Mouse (Mus musculus) lung, embryonic 15.5 days (tissue): ENCODE data around the gene Plekhs1. TPM values are rescaled to one million over a fixed set of nuclear protein-coding genes. Genes with fewer than 3 reads are reported as not detected.

ENCODE experiments used
- ATAC-seq: fragments of 200-750 bp; cut with Nextera tagmentation; 2 replicates; pipeline ENCODE4 v1.8.0; 2017; ENCODE audit warnings: moderate number of reproducible peaks, borderline replicate concordance; ENCODE audit not compliant: low FRiP score, low TSS enrichment; ENCODE audit errors: extremely low read depth
- H3K27ac ChIP-seq: fragments of 300-500 bp; sonication (generic); 2 replicates; pipeline ENCODE4 v1.5.1; 2015; ENCODE audit warnings: moderate library complexity, mild to moderate bottlenecking, inconsistent platforms
- H3K27me3 ChIP-seq: fragments of 300-500 bp; sonication (generic); 2 replicates; pipeline ENCODE4 v1.6.1; 2015; ENCODE audit warnings: inconsistent platforms
- H3K36me3 ChIP-seq: fragments of 300-500 bp; sonication (generic); 2 replicates; pipeline ENCODE4 v1.6.1; 2015; ENCODE audit warnings: inconsistent platforms
- H3K4me1 ChIP-seq: fragments of 300-500 bp; sonication (generic); 2 replicates; pipeline ENCODE4 v1.6.1; 2015; ENCODE audit warnings: inconsistent platforms
- H3K4me2 ChIP-seq: fragments of 300-500 bp; sonication (generic); 2 replicates; pipeline ENCODE4 v1.6.1; 2015; ENCODE audit warnings: inconsistent platforms, mild to moderate bottlenecking, moderate library complexity
- H3K4me3 ChIP-seq: fragments of 300-500 bp; sonication (generic); 2 replicates; pipeline ENCODE4 v1.5.1; 2015; ENCODE audit warnings: mild to moderate bottlenecking, inconsistent platforms
- H3K9ac ChIP-seq: fragments of 300-500 bp; sonication (generic); 2 replicates; pipeline ENCODE4 v1.6.1; 2015; ENCODE audit warnings: inconsistent platforms
- H3K9me3 ChIP-seq: fragments of 300-500 bp; sonication (generic); 2 replicates; pipeline ENCODE4 v1.6.1; 2016; ENCODE audit warnings: inconsistent platforms
- WGBS: fragments of 180-500 bp; shearing (Covaris S2); methylation state at CpG from one replicate; pipeline ENCODE4 v1.1.7; 2015; 5-methylcytosine and 5-hydroxymethylcytosine counted together
- polyA plus RNA-seq: library from polyadenylated mRNA; unstranded; fragments of >200 nt; fragmentation: Nextera tagmentation; extraction: Ambion mirVana; gene quantifications from 2 replicates; pipeline ENCODE4 v1.2.1, GENCODE M21; 2015

Plekhs1 gene
- 0.31 and 0.60 TPM in 2 replicates for polyA plus RNA-seq

DNA sequence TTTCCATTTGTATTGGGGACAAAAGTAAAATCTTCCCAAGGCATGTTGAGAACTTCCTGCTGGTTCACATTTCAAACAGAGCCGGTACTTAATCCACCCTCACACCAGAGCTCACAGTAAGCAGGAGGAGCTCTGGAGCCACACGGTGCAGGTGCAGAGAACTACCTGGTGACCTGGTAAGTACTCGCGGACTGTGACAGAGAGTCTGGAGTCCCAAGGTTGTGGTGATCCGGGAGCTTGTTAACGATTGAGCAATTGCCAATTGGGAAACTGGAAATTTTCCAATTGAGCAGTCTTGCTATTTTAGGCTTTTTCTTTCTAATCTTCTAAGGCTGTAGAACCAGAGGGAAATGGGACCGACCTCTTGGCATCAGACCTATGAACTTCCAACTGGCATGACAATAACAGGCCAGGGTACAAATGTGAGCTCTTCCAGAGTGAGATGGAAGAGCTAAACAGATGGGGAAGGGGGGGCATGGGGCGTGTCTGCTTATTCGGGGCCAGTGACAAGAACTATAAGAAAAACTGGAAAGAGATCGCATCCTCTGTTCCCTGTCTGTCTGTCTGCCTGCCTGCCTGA, at the start of gene Plekhs1:
Gene Plekhs1, plus strand, starts transcription at position 119 of the 580 bp plus-strand sequence.
- Histone ChIP-seq H3K9ac (no peak within 1 kb of the TSS), H3K4me3 (no peak within 1 kb of the TSS), H3K4me1 (peaks cover 25% of the 10 kb centered on the region)

DNA sequence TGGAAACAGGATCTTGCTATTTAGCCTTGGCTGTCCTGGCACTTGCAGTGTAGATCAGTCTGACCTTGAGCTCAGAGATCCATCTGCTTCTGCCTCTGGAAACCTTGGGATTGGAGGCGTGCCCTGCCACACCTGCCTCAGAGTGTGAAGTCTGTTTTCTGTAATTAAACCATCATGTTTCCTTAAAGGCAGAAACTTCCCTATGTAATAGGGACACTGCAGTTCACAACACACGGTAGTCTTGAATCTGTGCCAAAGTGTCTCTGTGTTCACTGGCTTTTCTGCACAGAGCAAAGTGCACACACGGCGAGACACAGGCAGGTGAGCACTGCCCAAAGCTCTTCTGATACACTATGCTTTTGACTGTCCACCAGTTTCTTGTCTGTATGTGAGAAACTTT, 43.0 kb upstream of the Plekhs1 start:
- WGBS, result 73% methylated on average over 4 of the region's 4 CpGs
- H3K27ac ChIP-seq, result no peak overlapping the region
- no peaks in the 10 kb centered on the region for H3K27me3 ChIP-seq
- H3K9ac ChIP-seq, result no peak overlapping the region
- no peaks in the 10 kb centered on the region for H3K36me3 ChIP-seq
- peaks cover 4% of the 10 kb centered on the region; the same call in 1 of the 2 replicates for H3K4me1 ChIP-seq
- no peak overlapping the region for H3K4me2 ChIP-seq
- no peaks in the 10 kb centered on the region for H3K9me3 ChIP-seq
- ATAC-seq, result no peak
- no peak overlapping the region for H3K4me3 ChIP-seq

More for the DNA sequence above, at the start of gene Plekhs1:
- H3K36me3 ChIP-seq, result no peaks in the 10 kb centered on the region
- no peak for ATAC-seq
- H3K27ac ChIP-seq, result 0 out of 2 replicates have a peak within 1 kb of the TSS, but pooled peaks have one; percentile 30
- H3K27me3 ChIP-seq, result no peaks in the 10 kb centered on the region
- H3K4me2 ChIP-seq, result no peak within 1 kb of the TSS
- no peaks in the 10 kb centered on the region for H3K9me3 ChIP-seq
- WGBS, result 48% methylated on average over 10 of the region's 10 CpGs

DNA sequence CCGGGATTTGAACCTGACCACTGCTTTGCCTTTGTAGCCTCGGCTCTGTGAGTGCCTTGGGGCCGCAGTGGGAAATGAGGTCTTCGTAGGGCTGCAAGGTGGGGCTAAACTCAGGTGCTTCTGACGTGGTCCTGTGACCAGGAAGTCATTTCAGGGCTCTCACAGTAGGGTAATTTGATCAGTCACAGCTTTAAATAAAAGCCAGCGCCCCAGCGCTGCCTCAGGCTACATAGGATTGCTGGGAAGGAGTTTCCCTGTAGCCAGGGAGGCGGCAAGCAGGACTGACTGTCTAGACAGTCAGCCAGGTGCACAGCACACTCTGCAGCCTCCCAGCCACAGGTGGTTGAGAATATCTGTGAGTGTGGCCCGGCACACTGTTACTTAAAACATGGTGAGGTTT, 42.0 kb upstream of the Plekhs1 start:
- 61% methylated on average over 9 of the region's 9 CpGs for WGBS
- ATAC-seq, result no peak
- Histone ChIP-seq H3K9me3 (no peaks in the 10 kb centered on the region), H3K27ac (no peak overlapping the region), H3K27me3 (no peaks in the 10 kb centered on the region), H3K4me1 (peaks cover 13% of the 10 kb centered on the region), H3K36me3 (no peaks in the 10 kb centered on the region), H3K4me2 (no peak overlapping the region), H3K4me3 (no peak overlapping the region), H3K9ac (no peak overlapping the region)

DNA sequence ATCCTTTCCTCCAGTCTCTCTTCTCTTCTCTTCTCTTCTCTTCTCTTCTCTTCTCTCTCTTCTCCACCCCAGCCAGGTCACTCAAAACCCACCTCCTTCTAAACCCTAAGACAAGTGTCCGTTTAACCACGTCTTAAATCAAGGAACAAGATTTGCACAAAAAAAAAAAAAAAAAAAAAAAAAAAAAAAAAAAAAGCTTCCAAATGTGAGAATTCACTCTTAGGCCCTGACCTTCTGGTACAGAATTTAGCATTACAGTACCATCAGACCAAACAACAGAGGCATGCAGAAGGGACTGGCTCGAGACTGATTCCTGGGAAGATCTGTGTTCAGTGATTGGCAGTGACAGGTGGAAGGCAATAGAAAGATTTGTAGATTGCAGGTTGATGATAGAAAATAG, 41.1 kb upstream of the Plekhs1 start:
- H3K4me3 ChIP-seq, result no peak overlapping the region
- 86% methylated on average over 3 of the region's 3 CpGs for WGBS
- no peak for ATAC-seq
- H3K27me3 ChIP-seq, result no peaks in the 10 kb centered on the region
- peaks cover 21% of the 10 kb centered on the region for H3K4me1 ChIP-seq
- H3K9me3 ChIP-seq, result no peaks in the 10 kb centered on the region
- no peaks in the 10 kb centered on the region for H3K36me3 ChIP-seq
- no peak overlapping the region for H3K27ac ChIP-seq
- H3K4me2 ChIP-seq, result no peak overlapping the region
- H3K9ac ChIP-seq, result no peak overlapping the region

DNA sequence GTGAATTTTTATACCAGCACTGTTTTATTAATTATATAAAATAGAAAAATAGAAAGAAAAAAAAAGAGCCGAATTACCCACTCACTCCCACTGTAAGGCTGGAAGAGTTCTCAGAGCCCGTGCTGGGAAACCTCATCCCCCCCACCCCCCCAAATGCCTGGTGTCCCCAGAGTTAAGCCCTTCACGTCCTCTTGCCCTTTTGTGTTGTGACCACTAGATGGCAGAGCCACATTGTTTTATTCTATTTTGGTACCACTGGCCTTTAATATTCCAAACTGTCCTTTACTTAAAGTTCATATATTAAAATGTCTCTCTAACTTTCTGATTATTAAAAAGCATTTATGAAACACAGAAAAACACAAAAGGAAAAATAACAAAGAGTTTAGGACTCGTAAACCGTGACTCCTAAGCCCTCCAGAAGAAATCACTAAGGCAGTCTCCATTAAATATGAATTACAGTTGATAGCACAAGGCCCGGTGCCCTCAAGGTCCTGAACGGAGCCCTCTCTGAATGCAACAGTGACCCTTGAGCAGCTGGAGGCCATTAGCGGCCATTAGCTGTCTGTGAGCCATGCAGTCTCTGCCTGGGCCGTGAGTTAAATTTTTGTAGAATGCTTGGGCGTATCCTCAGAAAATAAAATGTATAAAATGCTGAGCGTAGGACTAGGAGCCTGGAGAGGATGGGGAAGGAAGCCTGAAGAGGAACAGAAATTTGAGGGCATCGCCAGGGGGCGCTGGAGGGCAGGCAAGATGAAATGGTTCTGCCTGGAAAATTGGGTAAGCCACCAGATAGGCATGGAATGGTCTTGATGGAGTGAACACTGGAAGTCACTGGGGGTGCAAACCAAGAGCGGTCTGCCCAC, 38.7 kb upstream of the Plekhs1 start:
- H3K4me3 ChIP-seq, result no peak overlapping the region
- H3K9me3 ChIP-seq, result no peaks in the 10 kb centered on the region
- H3K27me3 ChIP-seq, result no peaks in the 10 kb centered on the region
- H3K9ac ChIP-seq, result no peak overlapping the region
- H3K36me3 ChIP-seq, result no peaks in the 10 kb centered on the region
- 30% methylated on average over 14 of the region's 14 CpGs for WGBS
- no peak overlapping the region for H3K4me2 ChIP-seq
- H3K27ac ChIP-seq, result peak overlapping the region; percentile 41; the same call in 1 of the 2 replicates
- peak; percentile 47; the same call in 1 of the 2 replicates for ATAC-seq
- peaks cover 27% of the 10 kb centered on the region for H3K4me1 ChIP-seq

DNA sequence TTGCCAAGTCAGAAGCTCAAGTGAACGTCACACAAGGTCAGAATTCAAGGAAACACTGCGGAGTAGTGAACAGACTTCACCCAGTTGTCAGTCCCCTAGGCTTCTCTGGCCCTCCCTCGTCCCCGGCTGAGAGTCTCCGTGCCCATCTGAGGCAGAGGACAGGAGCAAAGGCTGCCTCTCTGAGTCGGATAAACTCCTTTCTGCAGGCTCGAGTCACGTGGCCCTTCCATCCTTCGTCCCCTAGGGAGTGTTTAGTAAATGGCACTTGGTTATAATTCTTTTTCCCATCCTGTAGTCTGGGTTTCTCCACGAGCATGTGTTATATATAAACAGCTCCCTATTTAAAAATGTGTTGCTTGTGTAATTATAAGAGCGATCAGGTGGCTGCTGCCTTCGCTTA, 38.1 kb upstream of the Plekhs1 start:
- Histone ChIP-seq H3K4me1 (peaks cover 27% of the 10 kb centered on the region), H3K9ac (no peak overlapping the region), H3K4me3 (no peak overlapping the region), H3K27me3 (no peaks in the 10 kb centered on the region), H3K9me3 (no peaks in the 10 kb centered on the region), H3K36me3 (no peaks in the 10 kb centered on the region), H3K27ac (no peak overlapping the region), H3K4me2 (no peak overlapping the region)
- no peak for ATAC-seq
- 61% methylated on average over 12 of the region's 12 CpGs for WGBS

DNA sequence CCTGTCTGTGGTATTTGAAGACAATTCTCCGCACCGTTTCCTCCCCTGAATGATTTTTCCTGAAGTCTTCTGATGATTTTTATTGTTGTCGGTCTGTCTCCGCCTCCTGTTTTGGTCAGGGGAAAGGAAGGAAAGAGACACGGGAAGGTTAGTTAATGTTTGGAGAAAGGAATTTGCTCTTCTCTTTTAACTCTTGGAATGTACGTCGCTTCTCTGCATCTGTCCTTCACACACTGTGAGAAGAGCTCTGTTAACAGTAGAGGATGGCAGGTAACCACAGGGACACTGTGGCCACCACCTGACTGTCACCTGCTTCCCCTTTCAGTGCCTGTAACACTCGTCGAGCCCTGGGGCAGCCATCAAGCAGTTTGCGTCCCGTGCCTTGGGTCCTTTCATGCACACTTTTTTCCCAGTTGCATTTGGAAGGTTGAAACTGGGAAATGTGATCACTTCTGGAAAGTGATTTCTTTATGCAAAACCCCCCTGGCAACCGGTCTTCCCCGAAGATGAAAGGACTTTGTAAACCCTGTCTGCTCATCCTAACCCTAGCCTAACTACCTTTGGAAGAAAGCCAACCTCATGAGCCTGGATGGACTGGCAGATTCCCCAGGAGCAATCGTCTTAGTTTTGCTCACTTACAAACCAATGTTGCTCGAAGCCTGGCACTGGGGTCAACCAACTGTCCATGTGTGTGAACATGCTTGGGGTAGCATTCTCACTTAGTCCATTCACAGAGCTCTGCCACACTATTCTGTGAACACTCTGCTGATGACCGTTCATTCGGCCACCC, 36.6 kb upstream of the Plekhs1 start:
- Histone ChIP-seq H3K27me3 (no peaks in the 10 kb centered on the region), H3K36me3 (no peaks in the 10 kb centered on the region), H3K4me2 (no peak overlapping the region), H3K9me3 (no peaks in the 10 kb centered on the region), H3K4me3 (no peak overlapping the region), H3K9ac (no peak overlapping the region), H3K4me1 (peaks cover 27% of the 10 kb centered on the region), H3K27ac (no peak overlapping the region)
- no peak for ATAC-seq
- WGBS, result 64% methylated on average over 17 of the region's 17 CpGs

DNA sequence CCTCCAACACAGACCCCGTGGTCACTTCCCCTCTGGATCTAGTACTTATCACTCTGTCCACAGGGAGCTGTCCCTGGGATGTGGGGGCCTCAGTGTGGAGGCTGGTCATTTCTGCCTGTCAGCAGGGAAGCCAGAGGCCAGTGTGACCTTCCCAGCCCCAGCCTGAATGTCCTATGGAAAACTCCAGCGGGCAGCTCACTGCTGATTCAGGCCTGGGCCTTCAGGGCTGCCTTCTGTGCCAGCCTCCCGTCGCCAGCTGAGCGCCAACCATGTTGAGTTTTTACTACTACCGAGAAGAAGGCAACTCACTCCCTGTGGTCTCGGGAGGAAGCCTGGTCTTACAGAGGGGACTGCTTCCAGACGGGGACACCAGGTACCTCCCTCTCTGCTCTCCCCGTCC, 35.9 kb upstream of the Plekhs1 start:
- Histone ChIP-seq H3K9ac (no peak overlapping the region), H3K9me3 (no peaks in the 10 kb centered on the region), H3K4me3 (no peak overlapping the region), H3K4me1 (peaks cover 27% of the 10 kb centered on the region), H3K36me3 (no peaks in the 10 kb centered on the region), H3K27ac (peak overlapping the region; percentile 13; the same call in 1 of the 2 replicates), H3K27me3 (no peaks in the 10 kb centered on the region), H3K4me2 (no peak overlapping the region)
- no peak for ATAC-seq
- 58% methylated on average over 9 of the region's 9 CpGs for WGBS

DNA sequence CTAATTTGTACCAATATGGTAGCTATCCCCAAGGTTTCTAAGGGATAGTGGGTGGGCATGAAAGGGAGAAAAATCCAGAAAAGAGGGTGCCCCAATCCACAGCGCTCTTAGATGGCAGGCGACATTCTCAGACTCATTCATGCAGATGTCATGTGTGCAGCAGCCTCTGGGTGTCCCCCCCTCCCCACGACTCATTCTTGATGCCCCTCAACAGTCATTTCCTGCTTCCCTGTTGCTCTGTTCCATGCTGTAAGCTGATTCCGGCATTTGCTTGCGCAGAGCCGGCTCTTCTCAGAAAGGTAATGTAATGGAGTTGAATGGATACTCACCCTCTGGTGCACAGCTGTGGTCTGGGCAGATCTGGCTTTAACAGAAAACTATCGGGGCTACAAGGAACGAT, 31.1 kb upstream of the Plekhs1 start:
- H3K36me3 ChIP-seq, result peaks cover 8% of the 10 kb centered on the region; the same call in 1 of the 2 replicates
- 62% methylated on average over 8 of the region's 8 CpGs for WGBS
- H3K4me3 ChIP-seq, result no peak overlapping the region
- no peaks in the 10 kb centered on the region for H3K27me3 ChIP-seq
- no peak overlapping the region for H3K9ac ChIP-seq
- no peak overlapping the region for H3K4me2 ChIP-seq
- no peak overlapping the region for H3K27ac ChIP-seq
- ATAC-seq, result no peak
- H3K4me1 ChIP-seq, result peaks cover 5% of the 10 kb centered on the region; the same call in 1 of the 2 replicates
- H3K9me3 ChIP-seq, result no peaks in the 10 kb centered on the region

DNA sequence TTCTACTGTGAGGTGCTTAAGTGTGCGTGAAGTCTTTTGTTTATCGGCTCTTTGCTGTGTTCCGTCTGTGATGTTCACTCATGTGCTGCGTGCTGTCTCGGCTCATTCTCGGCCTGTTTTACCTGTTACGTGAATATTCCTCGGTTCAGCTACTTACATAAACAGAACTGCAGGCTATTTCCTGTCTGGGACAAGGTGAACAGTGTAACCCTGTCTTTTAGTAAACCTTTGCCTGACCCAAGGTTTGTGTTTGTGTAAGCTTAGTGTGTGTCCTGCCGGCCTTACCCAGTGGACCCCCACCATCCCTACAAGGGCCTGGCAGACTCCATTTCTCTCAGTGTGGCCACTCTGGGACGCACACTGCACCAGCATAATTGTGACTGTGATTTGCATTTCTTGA, 28.7 kb upstream of the Plekhs1 start:
- H3K36me3 ChIP-seq, result peaks cover 26% of the 10 kb centered on the region
- no peaks in the 10 kb centered on the region for H3K9me3 ChIP-seq
- H3K4me3 ChIP-seq, result no peak overlapping the region
- no peak overlapping the region for H3K4me2 ChIP-seq
- H3K27me3 ChIP-seq, result no peaks in the 10 kb centered on the region
- no peaks in the 10 kb centered on the region for H3K4me1 ChIP-seq
- WGBS, result 63% methylated on average over 10 of the region's 10 CpGs
- H3K27ac ChIP-seq, result no peak overlapping the region
- ATAC-seq, result no peak
- H3K9ac ChIP-seq, result no peak overlapping the region

DNA sequence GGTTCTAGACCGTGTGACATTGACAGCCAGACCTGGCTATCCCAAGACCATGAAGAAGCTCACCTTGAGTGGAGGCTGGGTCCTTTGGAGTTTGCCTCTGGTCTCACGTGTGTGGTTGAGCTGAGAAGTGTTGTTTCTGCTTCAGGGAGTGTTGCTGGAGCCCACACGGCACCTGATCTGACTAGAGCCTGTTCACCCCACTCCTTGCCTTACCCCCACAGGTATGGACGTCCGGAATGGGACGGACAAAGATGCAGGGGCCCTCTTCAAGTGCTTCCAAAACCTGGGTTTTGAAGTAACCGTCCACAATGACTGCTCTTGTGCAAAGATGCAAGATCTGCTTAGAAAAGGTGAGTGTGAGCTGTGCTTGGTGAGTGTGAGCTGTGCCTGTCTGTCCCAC, 27.9 kb upstream of the Plekhs1 start:
- H3K27ac ChIP-seq, result no peak overlapping the region
- H3K4me1 ChIP-seq, result no peaks in the 10 kb centered on the region
- WGBS, result 81% methylated on average over 7 of the region's 7 CpGs
- H3K9ac ChIP-seq, result no peak overlapping the region
- no peak overlapping the region for H3K4me3 ChIP-seq
- no peaks in the 10 kb centered on the region for H3K27me3 ChIP-seq
- no peak overlapping the region for H3K4me2 ChIP-seq
- no peak for ATAC-seq
- H3K36me3 ChIP-seq, result peaks cover 27% of the 10 kb centered on the region
- H3K9me3 ChIP-seq, result no peaks in the 10 kb centered on the region
